ENCODE assay signal across 24 mouse cellular contexts in the genomic region with DNA sequence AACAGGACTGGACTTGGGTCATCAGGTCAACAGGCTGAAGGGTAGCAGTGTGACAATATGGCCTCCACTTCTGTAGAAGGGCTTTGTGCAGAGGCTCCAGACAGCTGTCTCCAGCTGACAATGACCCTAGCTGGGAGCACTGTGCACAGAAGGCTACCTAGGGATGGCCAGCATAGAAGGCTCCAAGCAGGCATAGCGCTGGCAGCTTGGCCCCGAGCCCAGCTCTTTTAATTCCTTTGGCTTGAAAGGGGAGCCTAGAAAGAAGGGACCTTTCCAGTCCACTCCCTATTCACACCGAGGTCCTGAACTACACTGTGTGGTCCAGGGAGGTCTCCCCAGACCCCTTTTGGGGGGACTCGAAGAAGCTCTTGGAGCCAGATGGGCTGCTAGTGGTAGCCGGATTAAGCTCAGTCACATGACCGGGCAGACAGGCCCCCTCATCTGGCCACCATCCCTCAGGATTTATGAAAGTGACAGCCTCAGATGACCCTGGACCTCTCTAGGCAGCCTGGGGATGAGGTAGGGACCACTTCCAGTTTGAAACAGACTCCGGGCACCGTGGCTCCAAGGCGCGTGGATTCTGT. TPM values are rescaled to one million over a fixed set of nuclear protein-coding genes. Genes with fewer than 3 reads are reported as not detected.
DNase-seq lines count a peak whose midpoint lies in the region; ATAC-seq and TF ChIP-seq lines count a peak whose summit lies in the region.
"Had no signal": no experiment of that assay in that cellular context is flagged by ENCODE, and none has a peak within 500 bp of the region (broad histone marks: within the 10 kb centered on the region; RNA-seq: fewer than 3 reads in every experiment).

No protein-coding gene starts in this region.

- no peaks in the 10 kb centered on the region for H3K27me3 ChIP-seq in forebrain, embryonic 12.5 days
- no peaks in the 10 kb centered on the region for H3K27me3 ChIP-seq in forebrain, postnatal 0 days (ENCODE audit: insufficient read depth, low read length)
- H3K27me3 ChIP-seq: embryonic facial prominence, embryonic 15.5 days; limb, embryonic 13.5 days; liver, embryonic 12.5 days had no signal

- H3K27ac ChIP-seq in forebrain, embryonic 12.5 days: 0 out of 2 replicates have a peak overlapping the region, but pooled peaks have one; percentile 25
- no peak overlapping the region for H3K27ac ChIP-seq in forebrain, postnatal 0 days (ENCODE audit: low read depth, low read length)
- H3K27ac ChIP-seq: embryonic facial prominence, embryonic 15.5 days; gastrocnemius, adult 2 months; heart, embryonic 10.5 days; layer of hippocampus, adult 2 months; limb, embryonic 13.5 days; liver, embryonic 12.5 days had no signal

- no peaks in the 10 kb centered on the region for H3K9me3 ChIP-seq in forebrain, embryonic 12.5 days
- no peaks in the 10 kb centered on the region for H3K9me3 ChIP-seq in forebrain, postnatal 0 days (ENCODE audit: low read length)
- H3K9me3 ChIP-seq: embryonic facial prominence, embryonic 15.5 days; heart, embryonic 10.5 days; limb, embryonic 13.5 days; liver, embryonic 12.5 days had no signal

- 87% methylated on average over 10 of the region's 10 CpGs for WGBS in forebrain, embryonic 12.5 days
- WGBS in forebrain, postnatal 0 days: 57% methylated on average over 10 of the region's 10 CpGs

- intact Hi-C loops in left cerebral cortex, postnatal 4 days (cut with DNase I): loop anchor here (5.0 kb wide), 1 partner anchor 253 kb away; no protein-coding TSS in a partner anchor

- peaks cover 12% of the 10 kb centered on the region for H3K4me1 ChIP-seq in forebrain, embryonic 12.5 days
- peaks cover 6% of the 10 kb centered on the region for H3K4me1 ChIP-seq in forebrain, postnatal 0 days (ENCODE audit: insufficient read depth)

- H3K36me3 ChIP-seq in forebrain, embryonic 12.5 days (replicated peaks): peaks cover 45% of the 10 kb centered on the region
- H3K36me3 ChIP-seq in forebrain, postnatal 0 days (ENCODE audit: insufficient read depth): peaks cover 36% of the 10 kb centered on the region

- ATAC-seq in forebrain, embryonic 12.5 days (ENCODE audit: low FRiP score): no peak
- no peak for ATAC-seq in forebrain, postnatal 0 days
- ATAC-seq: intestine, postnatal 0 days; liver, embryonic 12.5 days; midbrain, embryonic 16.5 days had no signal

- H3K4me2 ChIP-seq in forebrain, embryonic 12.5 days: no peak overlapping the region
- no peak overlapping the region for H3K4me2 ChIP-seq in forebrain, postnatal 0 days (ENCODE audit: low read depth)
- H3K4me2 ChIP-seq: embryonic facial prominence, embryonic 15.5 days; limb, embryonic 13.5 days; liver, embryonic 12.5 days had no signal

- no peak overlapping the region for H3K4me3 ChIP-seq in forebrain, embryonic 12.5 days (replicated peaks)
- H3K4me3 ChIP-seq in forebrain, postnatal 0 days (ENCODE audit: low read depth, low read length): no peak overlapping the region
- H3K4me3 ChIP-seq: embryonic facial prominence, embryonic 15.5 days; gastrocnemius, adult 2 months; heart, embryonic 10.5 days; layer of hippocampus, adult 2 months; limb, embryonic 13.5 days; liver, embryonic 12.5 days had no signal

- peak; percentile 50 for DNase-seq in cerebellum, adult 11-12 months
- no peak for DNase-seq in cerebellum, postnatal 36 days
- DNase-seq in forebrain, postnatal 0 days: no peak
- DNase-seq in left cerebral cortex, postnatal 4 days: peak; percentile 50
- no peak for DNase-seq in left cerebral cortex, adult 18-20 months (ENCODE audit: low spot score in 2 of 2)
- DNase-seq in MN1 (ENCODE audit: low spot score): peak; percentile 61
- DNase-seq in right cerebral cortex, adult 18-20 months: no peak
- DNase-seq: adrenal gland, postnatal 14 days; gastrocnemius, adult 2 months; heart, postnatal 4 days; kidney, postnatal 25 days; layer of hippocampus, postnatal 36 days; lung, adult 18-20 months; lung, postnatal 10 days; right cerebral cortex, postnatal 25 days; spleen, adult 18-20 months had no signal

- no peak overlapping the region for H3K9ac ChIP-seq in forebrain, embryonic 12.5 days
- no peak overlapping the region for H3K9ac ChIP-seq in forebrain, postnatal 0 days
- H3K9ac ChIP-seq: embryonic facial prominence, embryonic 15.5 days; limb, embryonic 13.5 days; liver, embryonic 12.5 days had no signal

- TF ChIP-seq CTCF in forebrain, postnatal 0 days (IDR thresholded peaks at IDR 0.05; ENCODE audit: low read depth): no peak

RNA-seq across cellular contexts. Expression of gene Mtfr1l, which starts 3.9 kb away (rescaled TPM):
- polyA plus RNA-seq in forebrain, embryonic 12.5 days (2016; fragmentation: Nextera tagmentation; extraction: Ambion mirVana): 125 and 129 TPM in 2 replicates
- 116 and 119 TPM in 2 replicates for total RNA-seq in forebrain, postnatal 0 days (2014; rRNA removed)
- polyA plus RNA-seq in forebrain, postnatal 0 days (2015; fragmentation: Nextera tagmentation; extraction: Ambion mirVana): 191 and 194 TPM in 2 replicates
- total RNA-seq in left cerebral cortex, postnatal 4 days (2021): 100 to 1,000 TPM in 1 of 2 experiments, 10 to 100 TPM in 1; 99.4 to 102 TPM
- 10 to 100 TPM; 65.3 to 66.0 TPM for total RNA-seq in left cerebral cortex, adult 18-20 months (2021)

RNA-seq across cellular contexts. Expression of gene Selenon, which starts 12.9 kb away (rescaled TPM):
- 9.3 and 14.8 TPM in 2 replicates for polyA plus RNA-seq in forebrain, embryonic 12.5 days (2016; fragmentation: Nextera tagmentation; extraction: Ambion mirVana)
- 17.1 and 17.9 TPM in 2 replicates for total RNA-seq in forebrain, postnatal 0 days (2014; rRNA removed)
- 11.8 and 13.4 TPM in 2 replicates for polyA plus RNA-seq in forebrain, postnatal 0 days (2015; fragmentation: Nextera tagmentation; extraction: Ambion mirVana)
- 10 to 100 TPM; 30.2 to 30.4 TPM for total RNA-seq in left cerebral cortex, postnatal 4 days (2021)
- 10 to 100 TPM; 23.1 to 25.7 TPM for total RNA-seq in left cerebral cortex, adult 18-20 months (2021)

RNA-seq across cellular contexts. Expression of gene Aunip, which starts 28.3 kb away (rescaled TPM):
- 14.1 and 15.4 TPM in 2 replicates for polyA plus RNA-seq in forebrain, embryonic 12.5 days (2016; fragmentation: Nextera tagmentation; extraction: Ambion mirVana)
- 1.2 and 1.8 TPM in 2 replicates for total RNA-seq in forebrain, postnatal 0 days (2014; rRNA removed)
- polyA plus RNA-seq in forebrain, postnatal 0 days (2015; fragmentation: Nextera tagmentation; extraction: Ambion mirVana): 1.1 and 1.3 TPM in 2 replicates
- total RNA-seq in left cerebral cortex, postnatal 4 days (2021): 1 to 10 TPM; 1.4 to 1.8 TPM
- under 1 TPM in 1 of 2 experiments, not detected in 1; 0.54 TPM for total RNA-seq in left cerebral cortex, adult 18-20 months (2021)
- total RNA-seq: gastrocnemius, adult 2 months had no signal

RNA-seq across cellular contexts. Expression of gene Paqr7, which starts 42.6 kb away (rescaled TPM):
- 3.8 and 4.9 TPM in 2 replicates for polyA plus RNA-seq in forebrain, embryonic 12.5 days (2016; fragmentation: Nextera tagmentation; extraction: Ambion mirVana)
- total RNA-seq in forebrain, postnatal 0 days (2014; rRNA removed): 33.9 and 36.6 TPM in 2 replicates
- polyA plus RNA-seq in forebrain, postnatal 0 days (2015; fragmentation: Nextera tagmentation; extraction: Ambion mirVana): 21.3 and 28.1 TPM in 2 replicates
- 10 to 100 TPM; 30.7 to 31.7 TPM for total RNA-seq in left cerebral cortex, postnatal 4 days (2021)
- total RNA-seq in left cerebral cortex, adult 18-20 months (2021): 10 to 100 TPM; 63.5 to 70.1 TPM

Comparison
In these comparisons a context has a peak if more than half of its experiments do, and no peak if none do; other contexts are left out.
1. DNase-seq: peak in cerebellum, adult 11-12 months (single experiment), left cerebral cortex, postnatal 4 days (single experiment) and MN1 (single experiment); none in cerebellum, postnatal 36 days (0 of 2), forebrain, postnatal 0 days (single experiment), left cerebral cortex, adult 18-20 months (0 of 2) and right cerebral cortex, adult 18-20 months (single experiment).